Mouse (Mus musculus) heart, postnatal 0 days (tissue): ENCODE results near the gene Ralgapb. TPM values are rescaled to one million over a fixed set of nuclear protein-coding genes. Genes with fewer than 3 reads are reported as not detected.

Source experiments
- ATAC-seq: fragments of 200-750 bp; cut with Nextera tagmentation; 2 replicates; pipeline ENCODE4 v1.8.0; 2017; ENCODE audit warnings: low read depth, moderate number of reproducible peaks, moderate library complexity; ENCODE audit not compliant: insufficient read depth
- DNase-seq: peaks from one replicate; pipeline ENCODE4 v3.0.0-alpha.2; 2016; ENCODE audit warnings: low spot score
- H3K27ac ChIP-seq: fragments of 300-500 bp; sonication (generic); 2 replicates; pipeline ENCODE4 v1.5.1; 2014; ENCODE audit warnings: low read depth, mild to moderate bottlenecking
- H3K27me3 ChIP-seq: fragments of 300-500 bp; sonication (generic); 2 replicates; pipeline ENCODE4 v1.6.1; 2014; ENCODE audit warnings: low read length, mixed read lengths; ENCODE audit not compliant: control insufficient read depth, insufficient read depth
- H3K36me3 ChIP-seq: fragments of 300-500 bp; sonication (generic); replicated peaks from 2 replicates; pipeline ENCODE4 v1.6.1; 2014; ENCODE audit warnings: low read length, mixed read lengths; ENCODE audit not compliant: control insufficient read depth, insufficient read depth
- H3K4me1 ChIP-seq: fragments of 300-500 bp; sonication (generic); 2 replicates; pipeline ENCODE4 v1.6.1; 2014; ENCODE audit warnings: antibody characterized with exemption; ENCODE audit not compliant: control insufficient read depth, insufficient read depth
- H3K4me2 ChIP-seq: fragments of 300-500 bp; sonication (generic); 2 replicates; pipeline ENCODE4 v1.6.1; 2014; ENCODE audit warnings: low read depth, mild to moderate bottlenecking, low read length, moderate library complexity
- H3K4me3 ChIP-seq: fragments of 300-500 bp; sonication (generic); 2 replicates; pipeline ENCODE4 v1.5.1; 2014; ENCODE audit warnings: low read depth, low read length
- H3K9ac ChIP-seq: fragments of 300-500 bp; sonication (generic); replicated peaks from 2 replicates; pipeline ENCODE4 v1.6.1; 2014; ENCODE audit warnings: low read depth, low read length, mixed read lengths
- H3K9me3 ChIP-seq: fragments of 300-500 bp; sonication (generic); replicated peaks from 2 replicates; pipeline ENCODE4 v1.6.1; 2016; ENCODE audit warnings: low read length; ENCODE audit not compliant: control insufficient read depth
- CTCF ChIP-seq: IDR thresholded peaks from 2 replicates; pipeline ENCODE4 v1.5.1; 2016; ENCODE audit warnings: antibody characterized with exemption, control low read depth, low read depth
- EP300 ChIP-seq: IDR thresholded peaks from 2 replicates; pipeline ENCODE4 v1.6.1; 2016; ENCODE audit warnings: antibody characterized with exemption, low read depth
- WGBS: fragments of 180-500 bp; shearing (Covaris S2); extraction: QIAGEN DNeasy Blood & Tissue Kit; methylation state at CpG from one replicate; pipeline ENCODE4 v1.1.7; 2014; 5-methylcytosine and 5-hydroxymethylcytosine counted together
- polyA plus RNA-seq: library from polyadenylated mRNA; unstranded; fragments of >200 nt; fragmentation: Nextera tagmentation; extraction: Ambion mirVana; gene quantifications from 2 replicates; pipeline ENCODE4 v1.2.1, GENCODE M21; 2015
- total RNA-seq: library from RNA; depleted of rRNA; stranded (reverse); fragments of >200 nt; gene quantifications from 2 replicates; pipeline ENCODE4 v1.2.3, GENCODE M21; 2014; ENCODE audit warnings: low replicate concordance; rRNA removed

Ralgapb gene
- total and polyA plus RNA-seq, 2 experiments from 2014 or later = 7.1 to 22.9 TPM

DNA sequence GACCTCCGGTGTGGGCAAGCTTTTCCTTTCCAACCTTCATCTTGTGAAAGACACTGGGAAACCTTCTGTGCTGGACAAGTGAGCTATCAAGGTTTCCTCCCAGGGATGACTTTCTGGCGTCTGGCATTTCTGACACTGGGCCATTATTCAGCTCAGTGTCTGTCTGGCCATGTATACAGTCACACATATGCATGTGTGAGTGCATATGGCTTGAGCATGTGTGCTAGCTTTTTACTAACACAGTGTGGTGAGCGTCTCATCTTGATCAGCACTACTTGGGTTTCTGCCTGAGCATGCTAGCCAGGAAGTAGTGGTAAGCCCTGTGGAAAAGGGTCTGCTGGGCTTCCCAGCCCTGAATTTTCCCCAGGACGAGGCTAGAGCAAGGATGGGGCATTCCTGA lies 131.6 kb downstream of the Ralgapb start:
- H3K27me3 ChIP-seq = 0 out of 2 replicates have a peak, but pooled peaks cover 5% of the 10 kb centered on the region
- DNase-seq (no peak), ATAC-seq (no peak)
- H3K9ac ChIP-seq = no peak overlapping the region
- H3K4me1 ChIP-seq = no peaks in the 10 kb centered on the region
- H3K36me3 ChIP-seq = no peaks in the 10 kb centered on the region
- no peak overlapping the region for H3K27ac ChIP-seq
- WGBS = 35% methylated on average over 4 of the region's 4 CpGs
- H3K4me3 ChIP-seq = no peak overlapping the region
- no peak overlapping the region for H3K4me2 ChIP-seq
- no peak for TF ChIP-seq EP300
- H3K9me3 ChIP-seq = no peaks in the 10 kb centered on the region

DNA sequence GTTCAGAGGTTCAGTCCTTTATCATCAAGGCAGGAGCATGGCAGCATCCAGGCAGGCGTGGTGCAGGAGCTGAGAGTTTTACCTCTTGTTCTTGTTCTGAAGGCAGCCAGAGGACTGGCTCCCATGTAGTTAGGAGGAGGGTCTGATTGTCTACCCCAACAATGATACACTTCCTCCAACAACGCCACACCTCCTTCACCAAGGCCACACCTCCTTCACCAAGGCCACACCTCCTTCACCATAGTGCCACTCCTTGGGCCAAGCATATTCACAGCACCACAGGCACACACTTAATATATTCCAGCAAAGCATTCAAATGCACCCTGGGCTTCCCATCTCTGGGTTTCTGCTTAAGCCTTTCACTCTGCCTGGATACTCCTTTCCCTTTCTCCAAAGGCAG lies 135.6 kb downstream of the Ralgapb start:
- TF ChIP-seq EP300 (no peak), CTCF (no peak)
- no peak overlapping the region for H3K27ac ChIP-seq
- H3K9ac ChIP-seq = no peak overlapping the region
- H3K4me3 ChIP-seq = no peak overlapping the region
- H3K4me2 ChIP-seq = no peak overlapping the region
- no peaks in the 10 kb centered on the region for H3K4me1 ChIP-seq
- DNase-seq = no peak
- WGBS = 56% methylated on average over 2 of the region's 2 CpGs
- no peak for ATAC-seq
- H3K27me3 ChIP-seq = peaks cover 13% of the 10 kb centered on the region
- H3K36me3 ChIP-seq = no peaks in the 10 kb centered on the region
- H3K9me3 ChIP-seq = no peaks in the 10 kb centered on the region

DNA sequence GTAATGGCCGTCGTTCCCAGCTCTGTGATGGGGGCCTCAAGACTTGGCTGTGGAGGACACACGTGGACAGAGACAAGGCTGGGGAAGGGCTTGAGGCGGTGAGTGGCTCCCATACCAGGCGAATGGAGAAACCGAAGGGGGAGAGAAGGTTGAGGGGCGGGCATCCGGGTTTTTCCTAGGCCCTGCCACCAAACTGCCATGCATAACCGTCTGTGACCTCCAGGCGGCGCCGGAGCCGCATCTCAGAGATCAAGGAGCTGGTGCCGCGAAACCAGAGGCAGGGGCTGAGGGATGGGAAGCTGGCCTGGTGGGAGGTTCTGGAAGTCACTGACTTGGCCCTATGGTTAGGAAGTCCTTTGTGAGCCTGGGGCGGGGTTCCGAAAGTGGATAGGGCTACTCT lies 137.1 kb downstream of the Ralgapb start:
- TF ChIP-seq EP300 (no peak), CTCF (peak; percentile 84)

More for the DNA sequence above, 137.1 kb downstream of the Ralgapb start:
- Histone ChIP-seq H3K9ac (no peak overlapping the region), H3K36me3 (no peaks in the 10 kb centered on the region), H3K4me3 (no peak overlapping the region), H3K4me2 (no peak overlapping the region), H3K9me3 (no peaks in the 10 kb centered on the region), H3K27ac (no peak overlapping the region), H3K27me3 (peaks cover 20% of the 10 kb centered on the region), H3K4me1 (no peaks in the 10 kb centered on the region)
- ATAC-seq = peak; percentile 49; the same call in 1 of the 2 replicates
- DNase-seq = peak; percentile 65
- 6% methylated on average over 17 of the region's 17 CpGs for WGBS

Other genes with a start within 250 kb of the Ralgapb start
- 2.0 and 2.4 TPM in 2 replicates for gene D630003M21Rik, start 180.6 kb upstream of the Ralgapb start, total RNA-seq
- 2.1 and 2.5 TPM in 2 replicates for gene D630003M21Rik, start 180.6 kb upstream of the Ralgapb start, polyA plus RNA-seq
- gene Bpi, start 151.8 kb upstream of the Ralgapb start, total RNA-seq = not detected in 2 replicates
- not detected in 2 replicates for gene Bpi, start 151.8 kb upstream of the Ralgapb start, polyA plus RNA-seq
- 14.0 and 22.4 TPM in 2 replicates for gene Lbp, start 103.4 kb upstream of the Ralgapb start, total RNA-seq
- 12.8 and 15.6 TPM in 2 replicates for gene Lbp, start 103.4 kb upstream of the Ralgapb start, polyA plus RNA-seq
- 0.58 and 0.76 TPM in 2 replicates for gene Snhg11, start 34.2 kb upstream of the Ralgapb start, total RNA-seq
- 0.18 and 0.71 TPM in 2 replicates for gene Snhg11, start 34.2 kb upstream of the Ralgapb start, polyA plus RNA-seq
- not detected in 2 replicates for gene Adig, start 92.8 kb downstream of the Ralgapb start, total RNA-seq
- not detected in 2 replicates for gene Adig, start 92.8 kb downstream of the Ralgapb start, polyA plus RNA-seq
- 0.42 and 0.73 TPM in 2 replicates for gene Arhgap40, start 102.9 kb downstream of the Ralgapb start, total RNA-seq
- not detected in 2 replicates for gene Arhgap40, start 102.9 kb downstream of the Ralgapb start, polyA plus RNA-seq
- gene Slc32a1, start 200.9 kb downstream of the Ralgapb start, total RNA-seq = not detected in 2 replicates
- gene Slc32a1, start 200.9 kb downstream of the Ralgapb start, polyA plus RNA-seq = not detected in 2 replicates
- gene Actr5, start 215.0 kb downstream of the Ralgapb start, total RNA-seq = 9.6 and 10.8 TPM in 2 replicates
- gene Actr5, start 215.0 kb downstream of the Ralgapb start, polyA plus RNA-seq = 2.9 and 3.8 TPM in 2 replicates